Mouse (Mus musculus): Measurements from ENCODE around the gene Cux1.

The Cux1 gene

GRCm38 (mm10) chr5:136303409-136303983 is 263.8 kb downstream of the Cux1 start:
- DNase-seq (ENCODE audit: low spot score in 2 of 2), result no peak

GRCm38 (mm10) chr5:136300880-136301279 is 266.4 kb downstream of the Cux1 start:
- no peak for DNase-seq (ENCODE audit: low spot score in 2 of 2)

GRCm38 (mm10) chr5:136297691-136298090 is 269.6 kb downstream of the Cux1 start:
- no peak for DNase-seq (ENCODE audit: low spot score in 2 of 2)

- DNase-seq (ENCODE audit: low spot score in 2 of 2), result no peak
These were observed 270.4 kb downstream of the Cux1 start for GRCm38 (mm10) chr5:136296911-136297310.

GRCm38 (mm10) chr5:136292971-136293418 is 274.3 kb downstream of the Cux1 start:
- no peak for DNase-seq (ENCODE audit: low spot score in 2 of 2)

- no peak for DNase-seq (ENCODE audit: low spot score in 2 of 2)
These were observed 274.9 kb downstream of the Cux1 start for GRCm38 (mm10) chr5:136292361-136292760.

- DNase-seq (ENCODE audit: low spot score in 2 of 2), result no peak
These were observed 275.7 kb downstream of the Cux1 start for GRCm38 (mm10) chr5:136291562-136291961.

GRCm38 (mm10) chr5:136289776-136290175 is 277.5 kb downstream of the Cux1 start:
- DNase-seq (ENCODE audit: low spot score in 2 of 2), result no peak

- no peak for DNase-seq (ENCODE audit: low spot score in 2 of 2)
These were observed 278.8 kb downstream of the Cux1 start for GRCm38 (mm10) chr5:136288351-136289081.

- DNase-seq (ENCODE audit: low spot score in 2 of 2), result no peak
These were observed 280.7 kb downstream of the Cux1 start for GRCm38 (mm10) chr5:136286566-136286965.

GRCm38 (mm10) chr5:136285106-136285505 is 282.2 kb downstream of the Cux1 start:
- no peak for DNase-seq (ENCODE audit: low spot score in 2 of 2)

- no peak for DNase-seq (ENCODE audit: low spot score in 2 of 2)
These were observed 285.9 kb downstream of the Cux1 start for GRCm38 (mm10) chr5:136281351-136281750.

- DNase-seq (ENCODE audit: low spot score in 2 of 2), result no peak
These were observed 292.6 kb downstream of the Cux1 start for GRCm38 (mm10) chr5:136274739-136275138.

GRCm38 (mm10) chr5:136269937-136270336 is 297.4 kb downstream of the Cux1 start:
- no peak for DNase-seq (ENCODE audit: low spot score in 2 of 2)

- DNase-seq (ENCODE audit: low spot score in 2 of 2), result no peak
These were observed 301.2 kb downstream of the Cux1 start for GRCm38 (mm10) chr5:136266077-136266476.

- no peak for DNase-seq (ENCODE audit: low spot score in 2 of 2)
These were observed 303.9 kb downstream of the Cux1 start for GRCm38 (mm10) chr5:136263342-136263741.

GRCm38 (mm10) chr5:136258919-136259318 is 308.4 kb downstream of the Cux1 start:
- peak; percentile 63 to 74 for DNase-seq (ENCODE audit: low spot score in 2 of 2)

GRCm38 (mm10) chr5:136252899-136253298 is 314.4 kb downstream of the Cux1 start:
- peak; percentile 44 to 70 for DNase-seq (ENCODE audit: low spot score in 2 of 2)

- DNase-seq (ENCODE audit: low spot score in 2 of 2), result peak in 1 of 2 experiments; percentile 41
These were observed 316.3 kb downstream of the Cux1 start for GRCm38 (mm10) chr5:136251004-136251403.

- DNase-seq (ENCODE audit: low spot score in 2 of 2), result no peak
These were observed 318.8 kb downstream of the Cux1 start for GRCm38 (mm10) chr5:136248441-136248840.

GRCm38 (mm10) chr5:136246452-136246838 is 320.8 kb downstream of the Cux1 start, which contains the start of gene Sh2b2:
Gene Sh2b2, minus strand, starts transcription at chr5:136246556.
- DNase-seq (ENCODE audit: low spot score in 2 of 2), result no peak

GRCm38 (mm10) chr5:136245541-136246451 is 321.5 kb downstream of the Cux1 start:
- DNase-seq (ENCODE audit: low spot score in 2 of 2), result no peak
